Mouse (Mus musculus): Measurements from ENCODE around the gene Myo5c. TPM values are rescaled to one million over a fixed set of nuclear protein-coding genes. Genes with fewer than 3 reads are reported as not detected.

Myo5c gene
- total and polyA plus RNA-seq, 3 experiments, result 3.8 to 5.2 (median 4.4) TPM

DNA sequence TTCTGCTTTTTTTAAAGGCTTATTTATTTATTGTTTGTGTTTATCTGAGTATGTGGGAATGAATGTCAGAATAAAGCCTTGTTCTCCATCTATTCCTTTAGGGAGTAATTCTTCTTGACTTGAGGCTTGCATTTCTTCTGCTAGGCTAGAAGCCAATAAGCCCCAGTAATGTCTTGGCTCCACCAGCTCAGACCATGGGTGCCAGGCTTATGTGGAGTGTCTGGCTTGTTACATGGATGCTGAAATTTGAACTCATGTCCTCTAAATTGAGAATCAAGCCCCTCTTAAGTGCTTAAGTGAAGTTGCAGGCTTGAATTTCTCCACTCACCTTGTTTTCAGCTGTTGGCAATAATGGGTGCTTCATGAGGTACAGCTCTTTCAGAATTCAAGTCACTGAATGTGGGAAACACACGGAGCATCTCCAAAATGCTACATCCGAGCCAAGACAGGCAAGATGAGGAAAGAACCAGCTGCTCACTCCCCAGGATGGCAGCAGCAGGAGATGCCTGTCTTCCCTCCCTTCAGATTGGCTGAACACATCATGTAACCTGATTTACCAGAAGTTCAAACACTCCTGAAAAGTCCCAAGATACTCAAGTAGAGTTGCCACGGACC, 44.1 kb upstream of the Myo5c start:
- no peak overlapping the region for H3K9ac ChIP-seq (ENCODE audit: insufficient read depth, low read depth)
- H3K36me3 ChIP-seq (replicated peaks in 1 of 2; ENCODE audit: control insufficient read depth in 1 of 2, insufficient read depth in 1 of 2, low read length in 1 of 2), result peaks cover 49 to 79% of the 10 kb centered on the region in 2 experiments
- H3K4me2 ChIP-seq (ENCODE audit: insufficient read depth, low read depth, poor library complexity, severe bottlenecking), result no peak overlapping the region
- no peaks in the 10 kb centered on the region for H3K79me2 ChIP-seq (replicated peaks; ENCODE audit: control insufficient read depth, extremely low read depth, insufficient read depth, poor library complexity, severe bottlenecking)
- in situ Hi-C loops (cut with MboI; ENCODE audit: low pct_ligation_motif_present, low pct_unique_long_range_greater_than_20kb, low sequenced_read_pairs), result no loop called here
- H3K4me1 ChIP-seq (ENCODE audit: control insufficient read depth in 1 of 2, insufficient read depth in 2 of 2), result peaks cover 0 to 8% of the 10 kb centered on the region in 2 experiments; a peak in 2 of 4 replicates
- H3K27ac ChIP-seq (ENCODE audit: insufficient read depth, low read depth), result no peak overlapping the region
- no peaks in the 10 kb centered on the region for H3K27me3 ChIP-seq (replicated peaks)
- dilution Hi-C loops (cut with MboI; ENCODE audit: extremely low pct_ligation_motif_present, extremely low pct_unique_long_range_greater_than_20kb, low sequenced_read_pairs), result no loop called here
- TF ChIP-seq NELFE (IDR thresholded peaks at IDR 0.05; ENCODE audit: low read depth, low read length), result no peak
- TF ChIP-seq ZC3H11A (IDR thresholded peaks at IDR 0.05; ENCODE audit: low read depth, low read length), result no peak
- no peak for TF ChIP-seq ZMIZ1 (IDR thresholded peaks at IDR 0.05; ENCODE audit: low read depth, low read length)
- no peak for TF ChIP-seq MYC (IDR thresholded peaks at IDR 0.05; ENCODE audit: low read depth, low read length)
- TF ChIP-seq RAD21 (IDR thresholded peaks at IDR 0.05; ENCODE audit: low read depth, low read length), result no peak
- no peak for TF ChIP-seq JUND (conservative IDR thresholded peaks at IDR 0.05; ENCODE audit: low read depth, low read length)
- no peak for TF ChIP-seq MAX (IDR thresholded peaks at IDR 0.05; ENCODE audit: low read length)
- TF ChIP-seq MAFK (IDR thresholded peaks at IDR 0.05; ENCODE audit: insufficient replicate concordance, low read length), result no peak
- TF ChIP-seq MAZ (IDR thresholded peaks at IDR 0.05; ENCODE audit: low read depth, low read length), result no peak
- no peak for TF ChIP-seq HCFC1 (IDR thresholded peaks at IDR 0.05; ENCODE audit: low read depth, low read length)
- no peak for TF ChIP-seq GABPA (IDR thresholded peaks at IDR 0.05; ENCODE audit: insufficient replicate concordance, low read depth, low read length)
- TF ChIP-seq ETS1 (conservative IDR thresholded peaks at IDR 0.05; ENCODE audit: low read depth, low read length), result no peak
- no peak for TF ChIP-seq USF1 (IDR thresholded peaks at IDR 0.05; ENCODE audit: low read depth, low read length)
- no peak for TF ChIP-seq NRF1 (IDR thresholded peaks at IDR 0.05; ENCODE audit: low read depth, low read length)
- no peak for TF ChIP-seq CHD2 (IDR thresholded peaks at IDR 0.05; ENCODE audit: low read length)
- TF ChIP-seq TCF12 (IDR thresholded peaks at IDR 0.05; ENCODE audit: low read depth, low read length), result no peak
- no peak for DNase-seq (ENCODE audit: extremely low read depth)
- no peak overlapping the region for H3K4me3 ChIP-seq (replicated peaks in 1 of 3; ENCODE audit: low read depth in 2 of 3, low read length in 2 of 3, poor library complexity in 1 of 3)
- H3K9me3 ChIP-seq (replicated peaks; ENCODE audit: low read length), result no peaks in the 10 kb centered on the region

DNA sequence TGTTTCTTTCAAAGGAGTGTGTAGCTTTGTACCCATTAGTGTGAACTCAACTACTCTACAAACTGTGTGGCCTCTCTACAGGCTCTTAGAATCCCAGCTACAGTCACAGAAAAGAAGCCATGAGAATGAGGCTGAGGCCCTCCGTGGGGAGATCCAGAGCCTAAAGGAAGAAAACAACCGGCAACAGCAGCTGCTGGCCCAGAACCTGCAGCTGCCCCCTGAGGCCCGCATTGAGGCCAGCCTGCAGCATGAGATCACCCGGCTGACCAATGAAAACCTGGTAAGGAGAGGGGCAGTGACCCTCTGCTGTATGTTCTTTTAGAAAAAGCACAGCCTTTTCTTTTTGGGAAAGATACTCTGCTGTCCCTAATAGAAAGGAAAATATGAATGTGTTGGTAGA, 38.0 kb upstream of the Myo5c start:
- Histone ChIP-seq H3K27me3 (replicated peaks) (no peaks in the 10 kb centered on the region), H3K27ac (ENCODE audit: insufficient read depth, low read depth) (peak overlapping the region; percentile 51; the same call in 1 of the 2 replicates), H3K36me3 (replicated peaks in 1 of 2; ENCODE audit: control insufficient read depth in 1 of 2, insufficient read depth in 1 of 2, low read length in 1 of 2) (peaks cover 27 to 61% of the 10 kb centered on the region in 2 experiments), H3K4me3 (replicated peaks in 1 of 3; ENCODE audit: low read depth in 2 of 3, low read length in 2 of 3, poor library complexity in 1 of 3) (no peak overlapping the region), H3K4me1 (ENCODE audit: control insufficient read depth in 1 of 2, insufficient read depth in 2 of 2) (peaks cover 10 to 42% of the 10 kb centered on the region in 2 experiments), H3K9me3 (replicated peaks; ENCODE audit: low read length) (no peaks in the 10 kb centered on the region), H3K4me2 (ENCODE audit: insufficient read depth, low read depth, poor library complexity, severe bottlenecking) (peak overlapping the region; percentile 43), H3K79me2 (replicated peaks; ENCODE audit: control insufficient read depth, extremely low read depth, insufficient read depth, poor library complexity, severe bottlenecking) (0 out of 2 replicates have a peak, but pooled peaks cover 3% of the 10 kb centered on the region), H3K9ac (ENCODE audit: insufficient read depth, low read depth) (peak overlapping the region; percentile 6; the same call in 1 of the 2 replicates)
- DNase-seq (ENCODE audit: extremely low read depth), result no peak
- dilution Hi-C loops (cut with MboI; ENCODE audit: extremely low pct_ligation_motif_present, extremely low pct_unique_long_range_greater_than_20kb, low sequenced_read_pairs), result no loop called here
- in situ Hi-C loops (cut with MboI; ENCODE audit: low pct_ligation_motif_present, low pct_unique_long_range_greater_than_20kb, low sequenced_read_pairs), result no loop called here
- TF ChIP-seq TCF12 (IDR thresholded peaks at IDR 0.05; ENCODE audit: low read depth, low read length) (peak; percentile 34; the same call in 1 of the 2 replicates), ZMIZ1 (IDR thresholded peaks at IDR 0.05; ENCODE audit: low read depth, low read length) (no peak)

Data from CH12.LX (cell line).